Mouse (Mus musculus) G1E (cell line): ENCODE results near the gene Atp10a.

Experiments
- CTCF ChIP-seq: IDR thresholded peaks from 2 replicates; pipeline ENCODE4 v1.5.1; 2012; ENCODE audit warnings: low read depth, low read length, inconsistent platforms, mixed read lengths
- GATA1 ChIP-seq: IDR thresholded peaks from 2 replicates; pipeline ENCODE4 v1.6.1; 2012; ENCODE audit warnings: borderline replicate concordance, low read length, inconsistent platforms, mixed read lengths
- GATA2 ChIP-seq: IDR thresholded peaks from 2 replicates; pipeline ENCODE4 v1.6.1; 2012; ENCODE audit warnings: low read depth, low read length, inconsistent platforms, borderline replicate concordance
- POLR2AphosphoS5 ChIP-seq: IDR thresholded peaks from 2 replicates; pipeline ENCODE4 v1.6.1; 2012; ENCODE audit warnings: low read depth, low read length, inconsistent platforms; ENCODE audit not compliant: insufficient replicate concordance
- TAL1 ChIP-seq: conservative IDR thresholded peaks from 2 replicates; pipeline ENCODE4 v1.6.1; 2012; ENCODE audit warnings: low read depth, low read length, inconsistent platforms, mixed read lengths

GRCm38 (mm10) chr7:58822147-58822681, 166.2 kb downstream of the Atp10a start:
- TF ChIP-seq CTCF = no peak
- no peak for TF ChIP-seq TAL1
- TF ChIP-seq GATA2 = no peak
- no peak for TF ChIP-seq POLR2AphosphoS5
- no peak for TF ChIP-seq GATA1
